Mouse (Mus musculus) cerebellum, adult 2 months (tissue): ENCODE data around the gene Mak.

ENCODE experiments used
- CTCF ChIP-seq: fragments of 200-500 bp; IDR thresholded peaks from 2 replicates; pipeline ENCODE4 v1.5.1; 2011; ENCODE audit warnings: low read depth, mild to moderate bottlenecking, control low read depth, low read length, moderate library complexity, borderline replicate concordance; ENCODE audit not compliant: insufficient read depth
- POLR2A ChIP-seq: fragments of 200-500 bp; IDR thresholded peaks from 2 replicates; pipeline ENCODE4 v1.6.1; 2011; ENCODE audit warnings: low read length, control low read depth, borderline replicate concordance; ENCODE audit not compliant: insufficient read depth

DNA sequence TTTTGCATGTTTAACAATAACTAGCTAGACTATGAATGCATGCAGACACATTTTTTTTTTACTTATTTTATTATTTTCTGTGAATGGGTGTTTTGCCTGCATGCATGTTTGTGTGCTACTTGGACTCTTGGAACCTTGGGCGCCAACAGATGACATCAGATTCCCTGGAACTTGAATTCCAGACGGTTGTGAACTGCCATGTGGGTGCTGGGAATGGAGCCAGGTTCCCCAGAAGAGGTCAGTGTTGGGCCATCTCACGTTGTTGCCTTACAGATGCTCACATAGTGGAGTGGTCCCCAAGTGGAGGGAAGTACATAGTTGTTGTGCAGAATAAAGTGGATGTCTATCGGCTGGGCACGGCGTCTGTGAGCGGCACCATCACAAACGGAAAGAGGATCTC is 70.6 kb downstream of the Mak start:
- TF ChIP-seq POLR2A (no peak), CTCF (no peak)
